Mouse (Mus musculus) MEL (cell line): ENCODE measurements around the gene Morc2a. TPM values are rescaled to one million over a fixed set of nuclear protein-coding genes. Genes with fewer than 3 reads are reported as not detected.

Experiments
- DNase-seq: peaks from one replicate; pipeline ENCODE4 v3.0.0; 2011; ENCODE audit warnings: low read depth, low spot score
- H3K27ac ChIP-seq: 2 replicates; pipeline ENCODE4 v1.5.1; 2012; ENCODE audit warnings: low read depth, mild to moderate bottlenecking, control low read depth, low read length, moderate library complexity; ENCODE audit not compliant: control insufficient read depth
- H3K27me3 ChIP-seq, 2 experiments: fragments of 150-350 bp in 1 of 2; sonication (generic) in 1 of 2; 2 replicates each; pipeline ENCODE4 v1.6.1; 2012; ENCODE audit warnings: low read length in 2 of 2, mild to moderate bottlenecking in 2 of 2, improper control_type of control experiment in 1 of 2, moderate library complexity in 1 of 2; ENCODE audit not compliant: insufficient read depth in 2 of 2, control insufficient read depth in 1 of 2
- H3K36me3 ChIP-seq, 2 experiments: 2 replicates each; pipeline ENCODE4 v1.6.1; 2012 to 2014; ENCODE audit warnings: low read length in 2 of 2, improper control_type of control experiment in 1 of 2, inconsistent platforms in 1 of 2, mild to moderate bottlenecking in 1 of 2; ENCODE audit not compliant: insufficient read depth in 2 of 2, control insufficient read depth in 1 of 2
- H3K4me1 ChIP-seq, 2 experiments: fragments of 150-350 bp in 1 of 2; sonication (generic) in 1 of 2; 2 replicates each; pipeline ENCODE4 v1.6.1; 2012; ENCODE audit warnings: low read length in 2 of 2, improper control_type of control experiment in 1 of 2, mild to moderate bottlenecking in 1 of 2; ENCODE audit not compliant: insufficient read depth in 2 of 2, control insufficient read depth in 1 of 2
- H3K4me3 ChIP-seq, 2 experiments: fragments of 150-350 bp in 1 of 2; sonication (generic) in 1 of 2; 2 replicates each; pipeline ENCODE4 v1.5.1; 2012; ENCODE audit warnings: low read depth in 2 of 2, low read length in 2 of 2, mild to moderate bottlenecking in 2 of 2, moderate library complexity in 2 of 2, control low read depth in 1 of 2, improper control_type of control experiment in 1 of 2; ENCODE audit not compliant: control insufficient read depth in 1 of 2, insufficient read depth in 1 of 2
- H3K79me2 ChIP-seq: 2 replicates; pipeline ENCODE4 v1.6.1; 2012; ENCODE audit warnings: mild to moderate bottlenecking, low read length, moderate library complexity; ENCODE audit not compliant: control insufficient read depth, poor library complexity, insufficient read depth
- H3K9ac ChIP-seq: 2 replicates; pipeline ENCODE4 v1.6.1; 2012; ENCODE audit warnings: low read depth, mild to moderate bottlenecking, control low read depth, low read length, moderate library complexity; ENCODE audit not compliant: control insufficient read depth, poor library complexity, severe bottlenecking
- H3K9me3 ChIP-seq: fragments of 150-350 bp; sonication (generic); replicated peaks from 2 replicates; pipeline ENCODE4 v1.6.1; 2012; ENCODE audit warnings: mild to moderate bottlenecking, low read length, improper control_type of control experiment, moderate library complexity; ENCODE audit not compliant: insufficient read depth
- BHLHE40 ChIP-seq: IDR thresholded peaks from 2 replicates; pipeline ENCODE4 v1.6.1; 2012; ENCODE audit warnings: low read depth, mild to moderate bottlenecking, inconsistent platforms, low read length, improper control_type of control experiment, borderline replicate concordance
- CHD2 ChIP-seq: IDR thresholded peaks from 2 replicates; pipeline ENCODE4 v1.6.1; 2011; ENCODE audit warnings: low read length, improper control_type of control experiment
- CTCF ChIP-seq, 3 experiments: IDR thresholded peaks in 2 of 3; conservative IDR thresholded peaks in 1 of 3; 2 replicates each; pipeline ENCODE4 v1.5.1; 2011 to 2012; ENCODE audit warnings: low read length in 3 of 3, low read depth in 2 of 3, mild to moderate bottlenecking in 2 of 3, improper control_type of control experiment in 1 of 3, inconsistent platforms in 1 of 3, mixed read lengths in 1 of 3, moderate library complexity in 1 of 3; ENCODE audit not compliant: control insufficient read depth in 1 of 3, insufficient read depth in 1 of 3, poor library complexity in 1 of 3, severe bottlenecking in 1 of 3
- E2F4 ChIP-seq: IDR thresholded peaks from 2 replicates; pipeline ENCODE4 v1.6.1; 2011; ENCODE audit warnings: low read depth, low read length, improper control_type of control experiment, borderline replicate concordance
- ETS1 ChIP-seq: IDR thresholded peaks from 2 replicates; pipeline ENCODE4 v1.6.1; 2012; ENCODE audit warnings: low read depth, mild to moderate bottlenecking, inconsistent platforms, low read length, improper control_type of control experiment, moderate library complexity
- MAFK ChIP-seq: IDR thresholded peaks from 2 replicates; pipeline ENCODE4 v1.6.1; 2011; ENCODE audit warnings: low read depth, mild to moderate bottlenecking, low read length, improper control_type of control experiment, borderline replicate concordance
- MAX ChIP-seq: IDR thresholded peaks from 2 replicates; pipeline ENCODE4 v1.6.1; 2011; ENCODE audit warnings: low read length, improper control_type of control experiment
- MXI1 ChIP-seq: IDR thresholded peaks from 2 replicates; pipeline ENCODE4 v1.6.1; 2011; ENCODE audit warnings: mild to moderate bottlenecking, low read depth, low read length, improper control_type of control experiment
- MYC ChIP-seq: IDR thresholded peaks from 2 replicates; pipeline ENCODE4 v1.6.1; 2011; ENCODE audit warnings: low read depth, mild to moderate bottlenecking, low read length, improper control_type of control experiment, moderate library complexity
- POLR2AphosphoS5 ChIP-seq: IDR thresholded peaks from 2 replicates; pipeline ENCODE4 v1.6.1; 2012; ENCODE audit warnings: low read depth, borderline replicate concordance, mild to moderate bottlenecking, inconsistent platforms, low read length, moderate library complexity, mixed read lengths
- RAD21 ChIP-seq: IDR thresholded peaks from 2 replicates; pipeline ENCODE4 v1.6.1; 2011; ENCODE audit warnings: mild to moderate bottlenecking, low read depth, low read length, improper control_type of control experiment
- SMC3 ChIP-seq: IDR thresholded peaks from 2 replicates; pipeline ENCODE4 v1.6.1; 2011; ENCODE audit warnings: low read depth, low read length, improper control_type of control experiment
- TAL1 ChIP-seq: IDR thresholded peaks from 2 replicates; pipeline ENCODE4 v1.6.1; 2012; ENCODE audit warnings: mild to moderate bottlenecking, inconsistent platforms, low read length, moderate library complexity, mixed read lengths
- TBP ChIP-seq: IDR thresholded peaks from 2 replicates; pipeline ENCODE4 v1.8.0; 2011; ENCODE audit warnings: low read depth, low read length, improper control_type of control experiment
- USF1 ChIP-seq: IDR thresholded peaks from 2 replicates; pipeline ENCODE4 v1.6.1; 2014; ENCODE audit warnings: low read depth, mild to moderate bottlenecking, inconsistent platforms, low read length, improper control_type of control experiment, moderate library complexity
- USF2 ChIP-seq, 2 experiments: IDR thresholded peaks; 2 replicates each; pipeline ENCODE4 v1.6.1; 2011 to 2012; ENCODE audit warnings: improper control_type of control experiment in 2 of 2, low read length in 2 of 2, borderline replicate concordance in 1 of 2, inconsistent platforms in 1 of 2, low read depth in 1 of 2, mild to moderate bottlenecking in 1 of 2; ENCODE audit not compliant: insufficient read depth in 1 of 2
- ZC3H11A ChIP-seq: IDR thresholded peaks from 2 replicates; pipeline ENCODE4 v1.6.1; 2012; ENCODE audit warnings: low read depth, mild to moderate bottlenecking, inconsistent platforms, low read length, improper control_type of control experiment
- ZMIZ1 ChIP-seq: IDR thresholded peaks from 2 replicates; pipeline ENCODE4 v1.6.1; 2012; ENCODE audit warnings: low read depth, mild to moderate bottlenecking, inconsistent platforms, low read length, improper control_type of control experiment, moderate library complexity
- ZNF384 ChIP-seq: IDR thresholded peaks from 2 replicates; pipeline ENCODE4 v1.6.1; 2012; ENCODE audit warnings: low read depth, mild to moderate bottlenecking, inconsistent platforms, low read length, improper control_type of control experiment
- polyA plus RNA-seq, 2 experiments: library from polyadenylated mRNA; stranded (reverse) in 1 of 2; unstranded in 1 of 2; fragments of >175 nt in 1 of 2; fragments of >200 nt in 1 of 2; gene quantifications; 2 replicates each; pipeline versions ENCODE4 v1.2.1 to v1.2.4; 2012; ENCODE audit warnings: low replicate concordance in 2 of 2, low read depth in 1 of 2; ENCODE audit not compliant: insufficient read length in 2 of 2, insufficient read depth in 1 of 2, missing spikeins in 1 of 2
- total RNA-seq: library from RNA; depleted of rRNA; stranded (reverse); fragments of 300-350 nt; gene quantifications from 2 replicates; pipeline ENCODE4 v1.2.3, GENCODE M21; 2012

Morc2a gene
- total and polyA plus RNA-seq, 3 experiments: 14.7 to 25.6 (median 23.4) TPM

- Histone ChIP-seq H3K9me3 (no peaks in the 10 kb centered on the region), H3K79me2 (peaks cover 36% of the 10 kb centered on the region), H3K36me3 (peaks cover 20 to 35% of the 10 kb centered on the region in 2 experiments), H3K27me3 (no peaks in the 10 kb centered on the region), H3K9ac (peak overlapping the region; percentile 69; the same call in 1 of the 2 replicates), H3K4me3 (peak overlapping the region in 1 of 2 experiments; percentile 53; a peak in 2 of 4 replicates), H3K4me1 (peaks cover 0 to 16% of the 10 kb centered on the region in 2 experiments; a peak in 2 of 4 replicates), H3K27ac (no peak overlapping the region)
- TF ChIP-seq POLR2AphosphoS5 (no peak), ZNF384 (no peak), CTCF (IDR thresholded peaks at IDR 0.05 in 2 of 3, conservative IDR thresholded peaks at IDR 0.05 in 1 of 3; ENCODE audit: control insufficient read depth in 1 of 3, insufficient read depth in 1 of 3, low read depth in 2 of 3, low read length in 3 of 3, poor library complexity in 1 of 3, severe bottlenecking in 1 of 3) (no peak), E2F4 (no peak), TAL1 (no peak), CHD2 (no peak), BHLHE40 (no peak), USF1 (no peak), ZC3H11A (no peak)
- no peak for DNase-seq
Observed at GRCm38 (mm10) chr11:3650141-3650540, 1.1 kb downstream of the Morc2a start.

DNA sequence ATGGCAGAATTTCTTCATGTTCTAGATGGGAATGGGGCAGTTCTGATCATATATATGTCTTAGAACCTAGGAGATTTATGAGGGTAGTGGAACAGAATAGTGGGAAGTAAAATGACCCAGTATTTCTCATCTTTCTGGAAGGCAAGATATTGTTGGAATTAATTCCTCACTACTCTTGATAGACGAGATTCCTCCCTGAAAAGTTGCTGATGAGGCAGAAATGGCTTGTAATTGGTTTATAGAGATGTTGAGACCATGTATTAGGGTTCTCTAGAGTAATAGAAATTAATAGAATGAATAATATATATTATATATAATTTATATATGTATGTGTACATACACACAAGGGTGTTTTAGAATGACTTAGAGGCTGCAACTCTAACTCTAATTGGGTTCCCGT, 13.0 kb downstream of the Morc2a start:
- Histone ChIP-seq H3K9ac (no peak overlapping the region), H3K27ac (no peak overlapping the region), H3K79me2 (no peaks in the 10 kb centered on the region; the same call in 1 of the 2 replicates), H3K36me3 (peaks cover 4 to 9% of the 10 kb centered on the region in 2 experiments), H3K9me3 (no peaks in the 10 kb centered on the region), H3K4me1 (no peaks in the 10 kb centered on the region), H3K4me3 (no peak overlapping the region), H3K27me3 (no peaks in the 10 kb centered on the region)
- TF ChIP-seq MAFK: peak; percentile 56; the same call in 1 of the 2 replicates
- no peak for TF ChIP-seq ZMIZ1
- TF ChIP-seq ZC3H11A: no peak
- no peak for TF ChIP-seq POLR2AphosphoS5
- TF ChIP-seq TAL1: no peak
- DNase-seq: no peak

DNA sequence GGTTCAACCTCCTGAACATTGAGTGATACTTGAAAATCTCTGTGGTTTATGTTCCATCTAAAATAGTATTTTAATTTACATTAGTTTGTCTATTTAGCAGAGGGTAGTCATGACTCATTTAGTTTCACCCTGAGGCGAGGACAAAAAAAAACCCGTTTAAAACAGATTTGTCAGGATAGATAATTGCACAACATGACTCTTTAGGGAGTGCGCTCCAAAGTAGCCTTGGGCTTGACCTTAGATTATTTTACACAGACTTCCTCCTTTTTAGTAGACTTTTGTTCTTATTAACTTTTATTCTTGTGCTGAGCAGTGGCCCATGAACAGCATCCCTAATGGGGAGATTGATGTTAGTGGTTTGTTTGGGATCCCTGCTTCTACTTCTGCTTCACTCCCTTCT, 18.5 kb downstream of the Morc2a start:
- Histone ChIP-seq H3K4me1 (no peaks in the 10 kb centered on the region), H3K36me3 (peaks cover 0 to 9% of the 10 kb centered on the region in 2 experiments; a peak in 2 of 4 replicates), H3K27me3 (no peaks in the 10 kb centered on the region), H3K4me3 (no peak overlapping the region), H3K27ac (no peak overlapping the region), H3K79me2 (no peaks in the 10 kb centered on the region), H3K9me3 (no peaks in the 10 kb centered on the region)
- TF ChIP-seq MXI1: no peak
- no peak for TF ChIP-seq ETS1
- no peak for TF ChIP-seq MYC
- TF ChIP-seq SMC3: no peak
- no peak for TF ChIP-seq MAX
- TF ChIP-seq TBP: no peak
- TF ChIP-seq MAFK: no peak
- no peak for TF ChIP-seq ZMIZ1
- TF ChIP-seq RAD21: no peak
- no peak for TF ChIP-seq E2F4
- TF ChIP-seq POLR2AphosphoS5: no peak
- no peak for TF ChIP-seq USF2 (IDR thresholded peaks at IDR 0.05; ENCODE audit: borderline replicate concordance in 1 of 2, insufficient read depth in 1 of 2, low read depth in 1 of 2, low read length in 2 of 2)
- TF ChIP-seq, all 39 proteins: peak for 0
- H3K9ac ChIP-seq: no peak overlapping the region
- no peak for DNase-seq
